Mouse (Mus musculus): ENCODE data around the gene Lrrc34. TPM values are rescaled to one million over a fixed set of nuclear protein-coding genes. Genes with fewer than 3 reads are reported as not detected.

Lrrc34 gene
- total RNA-seq, 1 experiment: 5.6 TPM

GRCm38 (mm10) chr3:30635629-30636028 is 12.0 kb downstream of the Lrrc34 start:
- DNase-seq (ENCODE audit: low read depth, low spot score): peak; percentile 35
- Histone ChIP-seq H3K4me3 (ENCODE audit: insufficient read depth in 1 of 2, low read depth in 1 of 2, low read length in 2 of 2, poor library complexity in 1 of 2, severe bottlenecking in 1 of 2) (no peak overlapping the region), H3K9me3 (ENCODE audit: control insufficient read depth, insufficient read depth, low read depth, low read length) (no peaks in the 10 kb centered on the region), H3K4me1 (ENCODE audit: control insufficient read depth in 2 of 2, insufficient read depth in 2 of 2, low read length in 2 of 2, poor library complexity in 1 of 2) (no peaks in the 10 kb centered on the region), H3K36me3 (ENCODE audit: control insufficient read depth, insufficient read depth, low read length, poor library complexity, severe bottlenecking) (peaks cover 12% of the 10 kb centered on the region; the same call in 1 of the 2 replicates), H3K9ac (ENCODE audit: insufficient read depth, low read depth, low read length, poor library complexity, severe bottlenecking) (no peak overlapping the region), H3K27ac (ENCODE audit: insufficient read depth, low read depth, low read length, poor library complexity, severe bottlenecking) (no peak overlapping the region)
- TF ChIP-seq HCFC1 (IDR thresholded peaks at IDR 0.05; ENCODE audit: borderline replicate concordance, insufficient read depth, low read length) (no peak), CHD2 (IDR thresholded peaks at IDR 0.05; ENCODE audit: low read depth, low read length) (no peak), MAFK (IDR thresholded peaks at IDR 0.05; ENCODE audit: insufficient read depth, low read depth, low read length) (no peak), ZNF384 (IDR thresholded peaks at IDR 0.05; ENCODE audit: low read depth, low read length) (no peak), ZC3H11A (IDR thresholded peaks at IDR 0.05; ENCODE audit: borderline replicate concordance, low read depth, low read length) (no peak)
- in situ Hi-C loops (cut with MboI; ENCODE audit: low sequenced_read_pairs in 2 of 2, unreplicated experiment in 2 of 2): no loop called here

- no peaks in the 10 kb centered on the region for H3K4me1 ChIP-seq (ENCODE audit: control insufficient read depth in 2 of 2, insufficient read depth in 2 of 2, low read length in 2 of 2, poor library complexity in 1 of 2)
- DNase-seq (ENCODE audit: low read depth, low spot score): peak; percentile 21
- in situ Hi-C loops (cut with MboI; ENCODE audit: low sequenced_read_pairs in 2 of 2, unreplicated experiment in 2 of 2): no loop called here
- no peak for TF ChIP-seq CHD2 (IDR thresholded peaks at IDR 0.05; ENCODE audit: low read depth, low read length)
- no peak for TF ChIP-seq MAFK (IDR thresholded peaks at IDR 0.05; ENCODE audit: insufficient read depth, low read depth, low read length)
- TF ChIP-seq HCFC1 (IDR thresholded peaks at IDR 0.05; ENCODE audit: borderline replicate concordance, insufficient read depth, low read length): no peak
- TF ChIP-seq ZNF384 (IDR thresholded peaks at IDR 0.05; ENCODE audit: low read depth, low read length): no peak
- no peak for TF ChIP-seq ZC3H11A (IDR thresholded peaks at IDR 0.05; ENCODE audit: borderline replicate concordance, low read depth, low read length)
- no peak overlapping the region for H3K27ac ChIP-seq (ENCODE audit: insufficient read depth, low read depth, low read length, poor library complexity, severe bottlenecking)
- H3K36me3 ChIP-seq (ENCODE audit: control insufficient read depth, insufficient read depth, low read length, poor library complexity, severe bottlenecking): peaks cover 9% of the 10 kb centered on the region; the same call in 1 of the 2 replicates
- H3K9me3 ChIP-seq (ENCODE audit: control insufficient read depth, insufficient read depth, low read depth, low read length): no peaks in the 10 kb centered on the region; the same call in 1 of the 2 replicates
- no peak overlapping the region for H3K9ac ChIP-seq (ENCODE audit: insufficient read depth, low read depth, low read length, poor library complexity, severe bottlenecking)
- H3K4me3 ChIP-seq (ENCODE audit: insufficient read depth in 1 of 2, low read depth in 1 of 2, low read length in 2 of 2, poor library complexity in 1 of 2, severe bottlenecking in 1 of 2): no peak overlapping the region
Measured at GRCm38 (mm10) chr3:30633681-30634080, 14.0 kb downstream of the Lrrc34 start.

- H3K9me3 ChIP-seq (ENCODE audit: control insufficient read depth, insufficient read depth, low read depth, low read length): no peaks in the 10 kb centered on the region
- 0 out of 2 replicates have a peak overlapping the region, but pooled peaks have one; percentile 7 for H3K9ac ChIP-seq (ENCODE audit: insufficient read depth, low read depth, low read length, poor library complexity, severe bottlenecking)
- peaks cover 18% of the 10 kb centered on the region for H3K36me3 ChIP-seq (ENCODE audit: control insufficient read depth, insufficient read depth, low read length, poor library complexity, severe bottlenecking)
- in situ Hi-C loops (cut with MboI; ENCODE audit: low sequenced_read_pairs in 2 of 2, unreplicated experiment in 2 of 2): no loop called here
- no peak overlapping the region for H3K4me3 ChIP-seq (ENCODE audit: insufficient read depth in 1 of 2, low read depth in 1 of 2, low read length in 2 of 2, poor library complexity in 1 of 2, severe bottlenecking in 1 of 2)
- TF ChIP-seq HCFC1 (IDR thresholded peaks at IDR 0.05; ENCODE audit: borderline replicate concordance, insufficient read depth, low read length) (no peak), MAFK (IDR thresholded peaks at IDR 0.05; ENCODE audit: insufficient read depth, low read depth, low read length) (no peak), ZNF384 (IDR thresholded peaks at IDR 0.05; ENCODE audit: low read depth, low read length) (no peak), CHD2 (IDR thresholded peaks at IDR 0.05; ENCODE audit: low read depth, low read length) (no peak), ZC3H11A (IDR thresholded peaks at IDR 0.05; ENCODE audit: borderline replicate concordance, low read depth, low read length) (no peak)
- no peak for DNase-seq (ENCODE audit: low read depth, low spot score)
- peaks cover 4 to 5% of the 10 kb centered on the region in 2 experiments; a peak in 3 of 4 replicates for H3K4me1 ChIP-seq (ENCODE audit: control insufficient read depth in 2 of 2, insufficient read depth in 2 of 2, low read length in 2 of 2, poor library complexity in 1 of 2)
- peak overlapping the region; percentile 28; the same call in 1 of the 2 replicates for H3K27ac ChIP-seq (ENCODE audit: insufficient read depth, low read depth, low read length, poor library complexity, severe bottlenecking)
Measured at GRCm38 (mm10) chr3:30620132-30620531, 27.5 kb downstream of the Lrrc34 start.

GRCm38 (mm10) chr3:30610930-30611329 is 36.7 kb downstream of the Lrrc34 start:
- Histone ChIP-seq H3K4me1 (ENCODE audit: control insufficient read depth in 2 of 2, insufficient read depth in 2 of 2, low read length in 2 of 2, poor library complexity in 1 of 2) (peaks cover 0 to 7% of the 10 kb centered on the region in 2 experiments; a peak in 1 of 4 replicates), H3K9ac (ENCODE audit: insufficient read depth, low read depth, low read length, poor library complexity, severe bottlenecking) (no peak overlapping the region), H3K27ac (ENCODE audit: insufficient read depth, low read depth, low read length, poor library complexity, severe bottlenecking) (no peak overlapping the region), H3K36me3 (ENCODE audit: control insufficient read depth, insufficient read depth, low read length, poor library complexity, severe bottlenecking) (peaks cover 38% of the 10 kb centered on the region), H3K4me3 (ENCODE audit: insufficient read depth in 1 of 2, low read depth in 1 of 2, low read length in 2 of 2, poor library complexity in 1 of 2, severe bottlenecking in 1 of 2) (no peak overlapping the region), H3K9me3 (ENCODE audit: control insufficient read depth, insufficient read depth, low read depth, low read length) (no peaks in the 10 kb centered on the region)
- no peak for DNase-seq (ENCODE audit: low read depth, low spot score)
- TF ChIP-seq CHD2 (IDR thresholded peaks at IDR 0.05; ENCODE audit: low read depth, low read length): no peak
- no peak for TF ChIP-seq ZNF384 (IDR thresholded peaks at IDR 0.05; ENCODE audit: low read depth, low read length)
- TF ChIP-seq MAFK (IDR thresholded peaks at IDR 0.05; ENCODE audit: insufficient read depth, low read depth, low read length): no peak
- TF ChIP-seq HCFC1 (IDR thresholded peaks at IDR 0.05; ENCODE audit: borderline replicate concordance, insufficient read depth, low read length): no peak
- no peak for TF ChIP-seq ZC3H11A (IDR thresholded peaks at IDR 0.05; ENCODE audit: borderline replicate concordance, low read depth, low read length)
- in situ Hi-C loops (cut with MboI; ENCODE audit: low sequenced_read_pairs in 2 of 2, unreplicated experiment in 2 of 2): no loop called here
